Mouse (Mus musculus): ENCODE results near the gene Olfr1061. TPM values are rescaled to one million over a fixed set of nuclear protein-coding genes. Genes with fewer than 3 reads are reported as not detected.
"Not testable (repeated sequence)": the region's sequence is repeated elsewhere in the genome, so short reads cannot be mapped to it uniquely, and the experiment has no call there.

Olfr1061 gene
- total and polyA plus RNA-seq, 3 experiments, result not detected

- DNase-seq (ENCODE audit: low read depth, low spot score), result no peak
- Histone ChIP-seq H3K79me2 (ENCODE audit: control insufficient read depth, insufficient read depth, low read length, poor library complexity) (no peaks in the 10 kb centered on the region), H3K4me3 (ENCODE audit: control insufficient read depth in 1 of 2, insufficient read depth in 1 of 2, low read depth in 2 of 2, low read length in 2 of 2) (no peak within 1 kb of the TSS), H3K27me3 (ENCODE audit: control insufficient read depth in 1 of 2, insufficient read depth in 2 of 2, low read length in 2 of 2) (no peaks in the 10 kb centered on the region), H3K9me3 (replicated peaks; ENCODE audit: insufficient read depth, low read length) (no peaks in the 10 kb centered on the region), H3K27ac (ENCODE audit: control insufficient read depth, low read depth, low read length) (no peak within 1 kb of the TSS), H3K4me1 (ENCODE audit: control insufficient read depth in 1 of 2, insufficient read depth in 2 of 2, low read length in 2 of 2) (no peaks in the 10 kb centered on the region), H3K9ac (ENCODE audit: control insufficient read depth, low read depth, low read length, poor library complexity, severe bottlenecking) (no peak within 1 kb of the TSS), H3K36me3 (ENCODE audit: control insufficient read depth in 1 of 2, insufficient read depth in 2 of 2, low read length in 2 of 2) (no peaks in the 10 kb centered on the region)
- no peak for TF ChIP-seq GATA1 (IDR thresholded peaks at IDR 0.05; ENCODE audit: low read depth, low read length)
- TF ChIP-seq BHLHE40 (IDR thresholded peaks at IDR 0.05; ENCODE audit: borderline replicate concordance, low read depth, low read length), result no peak
- no peak for TF ChIP-seq E2F4 (IDR thresholded peaks at IDR 0.05; ENCODE audit: borderline replicate concordance, low read depth, low read length)
- no peak for TF ChIP-seq JUND (IDR thresholded peaks at IDR 0.05; ENCODE audit: low read depth, low read length)
- TF ChIP-seq POLR2A (IDR thresholded peaks at IDR 0.05; ENCODE audit: control insufficient read depth in 1 of 2, insufficient read depth in 1 of 2, low read depth in 1 of 2, low read length in 2 of 2, poor library complexity in 1 of 2), result no peak
- no peak for TF ChIP-seq ETS1 (IDR thresholded peaks at IDR 0.05; ENCODE audit: low read depth, low read length)
- no peak for TF ChIP-seq GABPA (IDR thresholded peaks at IDR 0.05; ENCODE audit: low read depth, low read length)
- no peak for TF ChIP-seq USF1 (IDR thresholded peaks at IDR 0.05; ENCODE audit: low read depth, low read length)
- TF ChIP-seq ZKSCAN1 (IDR thresholded peaks at IDR 0.05; ENCODE audit: low read depth, low read length), result no peak
- no peak for TF ChIP-seq UBTF (IDR thresholded peaks at IDR 0.05; ENCODE audit: borderline replicate concordance, insufficient read depth, low read depth, low read length)
- TF ChIP-seq MYC (IDR thresholded peaks at IDR 0.05; ENCODE audit: low read depth, low read length), result no peak
- TF ChIP-seq EP300 (IDR thresholded peaks at IDR 0.05; ENCODE audit: low read depth in 1 of 2, low read length in 2 of 2), result no peak
- TF ChIP-seq RCOR1 (IDR thresholded peaks at IDR 0.05; ENCODE audit: low read depth, low read length), result no peak
- no peak for TF ChIP-seq POLR2AphosphoS2 (IDR thresholded peaks at IDR 0.05; ENCODE audit: low read length)
- TF ChIP-seq POLR2AphosphoS5 (IDR thresholded peaks at IDR 0.05; ENCODE audit: borderline replicate concordance, low read depth, low read length), result no peak
- no peak for TF ChIP-seq SIN3A (IDR thresholded peaks at IDR 0.05; ENCODE audit: low read length)
- no peak for TF ChIP-seq MXI1 (IDR thresholded peaks at IDR 0.05; ENCODE audit: low read depth, low read length)
- TF ChIP-seq MEF2A (IDR thresholded peaks at IDR 0.05; ENCODE audit: extremely low read depth, insufficient replicate concordance, low read depth, low read length, poor library complexity, severe bottlenecking), result no peak
- no peak for TF ChIP-seq TBP (IDR thresholded peaks at IDR 0.05; ENCODE audit: low read depth, low read length)
- no peak for TF ChIP-seq MAZ (IDR thresholded peaks at IDR 0.05; ENCODE audit: low read depth, low read length)
These were observed 35.6 kb downstream of the Olfr1061 start, which contains the start of gene Olfr1057 for GRCm38 (mm10) chr2:86378293-86378692. TSS of gene Olfr1057 (minus strand) at chr2:86378393.

DNA sequence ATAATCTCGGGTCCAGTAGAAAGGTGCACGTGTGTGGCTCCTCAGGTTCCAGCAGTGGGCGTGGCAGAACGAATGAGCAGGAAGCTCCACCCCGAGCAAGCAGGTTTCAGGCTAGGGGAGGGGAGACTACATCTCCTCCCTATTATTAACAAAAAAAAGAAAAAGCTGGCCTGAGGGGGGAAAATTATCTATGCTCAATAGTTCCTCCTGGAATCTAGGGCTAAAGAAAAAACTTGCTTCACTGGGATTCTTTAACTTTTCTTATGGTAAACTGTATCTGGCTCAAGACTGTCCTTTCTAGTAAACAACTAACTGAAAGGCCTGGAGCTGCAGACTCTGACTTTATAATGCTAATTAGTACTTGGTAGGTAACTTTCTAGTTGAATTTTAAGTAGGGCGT lies 47.5 kb downstream of the Olfr1061 start:
- DNase-seq (ENCODE audit: low read depth, low spot score); H3K4me3 ChIP-seq (ENCODE audit: control insufficient read depth in 1 of 2, insufficient read depth in 1 of 2, low read depth in 2 of 2, low read length in 2 of 2); H3K4me1 ChIP-seq (ENCODE audit: control insufficient read depth in 1 of 2, insufficient read depth in 2 of 2, low read length in 2 of 2); H3K79me2 ChIP-seq (ENCODE audit: control insufficient read depth, insufficient read depth, low read length, poor library complexity); H3K9me3 ChIP-seq (replicated peaks; ENCODE audit: insufficient read depth, low read length); H3K27ac ChIP-seq (ENCODE audit: control insufficient read depth, low read depth, low read length); H3K36me3 ChIP-seq (ENCODE audit: control insufficient read depth in 1 of 2, insufficient read depth in 2 of 2, low read length in 2 of 2); H3K27me3 ChIP-seq (ENCODE audit: control insufficient read depth in 1 of 2, insufficient read depth in 2 of 2, low read length in 2 of 2); H3K9ac ChIP-seq (ENCODE audit: control insufficient read depth, low read depth, low read length, poor library complexity, severe bottlenecking): not testable (repeated sequence)

Other genes with a start within 250 kb of the Olfr1061 start
- not detected in 2 replicates for gene Olfr1043, start 246.5 kb downstream of the Olfr1061 start, total RNA-seq (2012; rRNA removed)
- not detected for gene Olfr1043, start 246.5 kb downstream of the Olfr1061 start, polyA plus RNA-seq (2012; ENCODE audit: insufficient read depth in 1 of 2, insufficient read length in 2 of 2, low read depth in 1 of 2, low replicate concordance in 2 of 2, missing spikeins in 1 of 2)
- gene Olfr1044, start 236.2 kb downstream of the Olfr1061 start, total RNA-seq (2012; rRNA removed), result not detected in 2 replicates
- not detected for gene Olfr1044, start 236.2 kb downstream of the Olfr1061 start, polyA plus RNA-seq (2012; ENCODE audit: insufficient read depth in 1 of 2, insufficient read length in 2 of 2, low read depth in 1 of 2, low replicate concordance in 2 of 2, missing spikeins in 1 of 2)
- gene Olfr52, start 228.4 kb downstream of the Olfr1061 start, total RNA-seq (2012; rRNA removed), result not detected in 2 replicates
- not detected for gene Olfr52, start 228.4 kb downstream of the Olfr1061 start, polyA plus RNA-seq (2012; ENCODE audit: insufficient read depth in 1 of 2, insufficient read length in 2 of 2, low read depth in 1 of 2, low replicate concordance in 2 of 2, missing spikeins in 1 of 2)
- not detected in 2 replicates for gene Olfr1045, start 211.0 kb downstream of the Olfr1061 start, total RNA-seq (2012; rRNA removed)
- gene Olfr1045, start 211.0 kb downstream of the Olfr1061 start, polyA plus RNA-seq (2012; ENCODE audit: insufficient read depth in 1 of 2, insufficient read length in 2 of 2, low read depth in 1 of 2, low replicate concordance in 2 of 2, missing spikeins in 1 of 2), result not detected
- gene Olfr1046, start 194.7 kb downstream of the Olfr1061 start, total RNA-seq (2012; rRNA removed), result not detected in 2 replicates
- gene Olfr1046, start 194.7 kb downstream of the Olfr1061 start, polyA plus RNA-seq (2012; ENCODE audit: insufficient read depth in 1 of 2, insufficient read length in 2 of 2, low read depth in 1 of 2, low replicate concordance in 2 of 2, missing spikeins in 1 of 2), result not detected
- gene Olfr1047, start 182.6 kb downstream of the Olfr1061 start, total RNA-seq (2012; rRNA removed), result not detected in 2 replicates
- gene Olfr1047, start 182.6 kb downstream of the Olfr1061 start, polyA plus RNA-seq (2012; ENCODE audit: insufficient read depth in 1 of 2, insufficient read length in 2 of 2, low read depth in 1 of 2, low replicate concordance in 2 of 2, missing spikeins in 1 of 2), result not detected
- not detected in 2 replicates for gene Olfr1048, start 173.8 kb downstream of the Olfr1061 start, total RNA-seq (2012; rRNA removed)
- gene Olfr1048, start 173.8 kb downstream of the Olfr1061 start, polyA plus RNA-seq (2012; ENCODE audit: insufficient read depth in 1 of 2, insufficient read length in 2 of 2, low read depth in 1 of 2, low replicate concordance in 2 of 2, missing spikeins in 1 of 2), result not detected
- gene Olfr1049, start 155.7 kb downstream of the Olfr1061 start, total RNA-seq (2012; rRNA removed), result not detected in 2 replicates
- not detected for gene Olfr1049, start 155.7 kb downstream of the Olfr1061 start, polyA plus RNA-seq (2012; ENCODE audit: insufficient read depth in 1 of 2, insufficient read length in 2 of 2, low read depth in 1 of 2, low replicate concordance in 2 of 2, missing spikeins in 1 of 2)
- gene Olfr1051, start 135.0 kb downstream of the Olfr1061 start, total RNA-seq (2012; rRNA removed), result not detected in 2 replicates
- gene Olfr1051, start 135.0 kb downstream of the Olfr1061 start, polyA plus RNA-seq (2012; ENCODE audit: insufficient read depth in 1 of 2, insufficient read length in 2 of 2, low read depth in 1 of 2, low replicate concordance in 2 of 2, missing spikeins in 1 of 2), result not detected
- gene Olfr1052, start 121.6 kb downstream of the Olfr1061 start, total RNA-seq (2012; rRNA removed), result not detected in 2 replicates
- gene Olfr1052, start 121.6 kb downstream of the Olfr1061 start, polyA plus RNA-seq (2012; ENCODE audit: insufficient read depth in 1 of 2, insufficient read length in 2 of 2, low read depth in 1 of 2, low replicate concordance in 2 of 2, missing spikeins in 1 of 2), result not detected
- gene Olfr1053, start 98.8 kb downstream of the Olfr1061 start, total RNA-seq (2012; rRNA removed), result not detected in 2 replicates
- gene Olfr1053, start 98.8 kb downstream of the Olfr1061 start, polyA plus RNA-seq (2012; ENCODE audit: insufficient read depth in 1 of 2, insufficient read length in 2 of 2, low read depth in 1 of 2, low replicate concordance in 2 of 2, missing spikeins in 1 of 2), result not detected
- gene Olfr1054, start 78.6 kb downstream of the Olfr1061 start, total RNA-seq (2012; rRNA removed), result not detected in 2 replicates
- gene Olfr1054, start 78.6 kb downstream of the Olfr1061 start, polyA plus RNA-seq (2012; ENCODE audit: insufficient read depth in 1 of 2, insufficient read length in 2 of 2, low read depth in 1 of 2, low replicate concordance in 2 of 2, missing spikeins in 1 of 2), result not detected
- 0.29 and 0.65 TPM in 2 replicates for gene Olfr1055, start 63.8 kb downstream of the Olfr1061 start, total RNA-seq (2012; rRNA removed)
- gene Olfr1055, start 63.8 kb downstream of the Olfr1061 start, polyA plus RNA-seq (2012; ENCODE audit: insufficient read depth in 1 of 2, insufficient read length in 2 of 2, low read depth in 1 of 2, low replicate concordance in 2 of 2, missing spikeins in 1 of 2), result not detected
- gene Olfr1056, start 51.6 kb downstream of the Olfr1061 start, total RNA-seq (2012; rRNA removed), result not detected in 2 replicates
- gene Olfr1056, start 51.6 kb downstream of the Olfr1061 start, polyA plus RNA-seq (2012; ENCODE audit: insufficient read depth in 1 of 2, insufficient read length in 2 of 2, low read depth in 1 of 2, low replicate concordance in 2 of 2, missing spikeins in 1 of 2), result not detected
- not detected in 2 replicates for gene Olfr1057, start 35.7 kb downstream of the Olfr1061 start, total RNA-seq (2012; rRNA removed)
- gene Olfr1057, start 35.7 kb downstream of the Olfr1061 start, polyA plus RNA-seq (2012; ENCODE audit: insufficient read depth in 1 of 2, insufficient read length in 2 of 2, low read depth in 1 of 2, low replicate concordance in 2 of 2, missing spikeins in 1 of 2), result not detected
- gene Olfr1058, start 25.5 kb downstream of the Olfr1061 start, total RNA-seq (2012; rRNA removed), result not detected in 2 replicates
- gene Olfr1058, start 25.5 kb downstream of the Olfr1061 start, polyA plus RNA-seq (2012; ENCODE audit: insufficient read depth in 1 of 2, insufficient read length in 2 of 2, low read depth in 1 of 2, low replicate concordance in 2 of 2, missing spikeins in 1 of 2), result not detected
- gene Olfr1062, start 12.7 kb upstream of the Olfr1061 start, total RNA-seq (2012; rRNA removed), result not detected in 2 replicates
- not detected for gene Olfr1062, start 12.7 kb upstream of the Olfr1061 start, polyA plus RNA-seq (2012; ENCODE audit: insufficient read depth in 1 of 2, insufficient read length in 2 of 2, low read depth in 1 of 2, low replicate concordance in 2 of 2, missing spikeins in 1 of 2)
- gene Olfr1065, start 36.5 kb upstream of the Olfr1061 start, total RNA-seq (2012; rRNA removed), result not detected in 2 replicates
- gene Olfr1065, start 36.5 kb upstream of the Olfr1061 start, polyA plus RNA-seq (2012; ENCODE audit: insufficient read depth in 1 of 2, insufficient read length in 2 of 2, low read depth in 1 of 2, low replicate concordance in 2 of 2, missing spikeins in 1 of 2), result not detected
- gene Olfr1066, start 42.2 kb upstream of the Olfr1061 start, total RNA-seq (2012; rRNA removed), result not detected in 2 replicates
- not detected for gene Olfr1066, start 42.2 kb upstream of the Olfr1061 start, polyA plus RNA-seq (2012; ENCODE audit: insufficient read depth in 1 of 2, insufficient read length in 2 of 2, low read depth in 1 of 2, low replicate concordance in 2 of 2, missing spikeins in 1 of 2)
- gene Olfr228, start 73.3 kb upstream of the Olfr1061 start, total RNA-seq (2012; rRNA removed), result not detected in 2 replicates
- gene Olfr228, start 73.3 kb upstream of the Olfr1061 start, polyA plus RNA-seq (2012; ENCODE audit: insufficient read depth in 1 of 2, insufficient read length in 2 of 2, low read depth in 1 of 2, low replicate concordance in 2 of 2, missing spikeins in 1 of 2), result not detected
- gene Olfr1076, start 94.4 kb upstream of the Olfr1061 start, total RNA-seq (2012; rRNA removed), result not detected in 2 replicates
- gene Olfr1076, start 94.4 kb upstream of the Olfr1061 start, polyA plus RNA-seq (2012; ENCODE audit: insufficient read depth in 1 of 2, insufficient read length in 2 of 2, low read depth in 1 of 2, low replicate concordance in 2 of 2, missing spikeins in 1 of 2), result not detected
- gene Olfr1079, start 128.4 kb upstream of the Olfr1061 start, total RNA-seq (2012; rRNA removed), result not detected in 2 replicates
- gene Olfr1079, start 128.4 kb upstream of the Olfr1061 start, polyA plus RNA-seq (2012; ENCODE audit: insufficient read depth in 1 of 2, insufficient read length in 2 of 2, low read depth in 1 of 2, low replicate concordance in 2 of 2, missing spikeins in 1 of 2), result not detected
- not detected in 2 replicates for gene Olfr1080, start 144.2 kb upstream of the Olfr1061 start, total RNA-seq (2012; rRNA removed)
- gene Olfr1080, start 144.2 kb upstream of the Olfr1061 start, polyA plus RNA-seq (2012; ENCODE audit: insufficient read depth in 1 of 2, insufficient read length in 2 of 2, low read depth in 1 of 2, low replicate concordance in 2 of 2, missing spikeins in 1 of 2), result not detected
- gene Olfr1082, start 184.9 kb upstream of the Olfr1061 start, total RNA-seq (2012; rRNA removed), result not detected in 2 replicates
- gene Olfr1082, start 184.9 kb upstream of the Olfr1061 start, polyA plus RNA-seq (2012; ENCODE audit: insufficient read depth in 1 of 2, insufficient read length in 2 of 2, low read depth in 1 of 2, low replicate concordance in 2 of 2, missing spikeins in 1 of 2), result not detected
- gene Olfr1084, start 225.7 kb upstream of the Olfr1061 start, total RNA-seq (2012; rRNA removed), result not detected in 2 replicates
- not detected for gene Olfr1084, start 225.7 kb upstream of the Olfr1061 start, polyA plus RNA-seq (2012; ENCODE audit: insufficient read depth in 1 of 2, insufficient read length in 2 of 2, low read depth in 1 of 2, low replicate concordance in 2 of 2, missing spikeins in 1 of 2)
- not detected in 2 replicates for gene Olfr1085, start 248.0 kb upstream of the Olfr1061 start, total RNA-seq (2012; rRNA removed)
- not detected for gene Olfr1085, start 248.0 kb upstream of the Olfr1061 start, polyA plus RNA-seq (2012; ENCODE audit: insufficient read depth in 1 of 2, insufficient read length in 2 of 2, low read depth in 1 of 2, low replicate concordance in 2 of 2, missing spikeins in 1 of 2)